ENCODE assay signal across 8 mouse cellular contexts in genomic region chr15:31530659-31531445, GRCm38 (mm10). TPM values are rescaled to one million over a fixed set of nuclear protein-coding genes. Genes with fewer than 3 reads are reported as not detected.
DNase-seq lines count a peak whose midpoint lies in the region; ATAC-seq lines count a peak whose summit lies in the region.

TSS of gene March6 (minus strand) at chr15:31531053.

- DNase-seq in adrenal gland, adult 8-10 months: peak; percentile 81
- peak; percentile 86 for DNase-seq in embryo, embryonic 11.5 days (ENCODE audit: low read depth, low spot score)
- peak; percentile 82 to 88 for DNase-seq in gastrocnemius, postnatal 4 days (ENCODE audit: low spot score in 2 of 2)
- DNase-seq in left cerebral cortex, postnatal 25 days (ENCODE audit: low spot score in 2 of 2): peak; percentile 93 to 94
- peak; percentile 94 for DNase-seq in mesoderm, embryonic 11.5 days (ENCODE audit: low read depth, low spot score)
- peak; percentile 93 for DNase-seq in right cerebral cortex, postnatal 25 days
- DNase-seq in urinary bladder, postnatal 36 days (ENCODE audit: low spot score in 2 of 2): peak; percentile 79 to 85

- peak within 1 kb of the TSS; percentile 77 for H3K4me2 ChIP-seq in intestine, embryonic 16.5 days (ENCODE audit: low read depth, low read length)

- peak within 1 kb of the TSS; percentile 95 for H3K27ac ChIP-seq in intestine, embryonic 16.5 days (ENCODE audit: low read length)

- H3K4me3 ChIP-seq in intestine, embryonic 16.5 days (ENCODE audit: low read length): peak within 1 kb of the TSS; percentile 91

- no peaks in the 10 kb centered on the region for H3K36me3 ChIP-seq in intestine, embryonic 16.5 days (ENCODE audit: control insufficient read depth, insufficient read depth, low read length)

- peaks cover 4% of the 10 kb centered on the region for H3K4me1 ChIP-seq in intestine, embryonic 16.5 days (ENCODE audit: control insufficient read depth, insufficient read depth, low read length)

- intact Hi-C loops in left cerebral cortex, postnatal 25 days (cut with DNase I): loop anchor here (2.0 kb wide), 1 partner anchor 56 kb away; no protein-coding TSS in a partner anchor

- under 1% methylated on average over 83 of the region's 132 CpGs for WGBS in intestine, embryonic 16.5 days

- H3K9ac ChIP-seq in intestine, embryonic 16.5 days (ENCODE audit: low read depth, low read length): peak within 1 kb of the TSS; percentile 96

- H3K9me3 ChIP-seq in intestine, embryonic 16.5 days (ENCODE audit: control insufficient read depth, low read length): no peaks in the 10 kb centered on the region

- no peaks in the 10 kb centered on the region for H3K27me3 ChIP-seq in intestine, embryonic 16.5 days (replicated peaks; ENCODE audit: control insufficient read depth, insufficient read depth, low read length)

- peak; percentile 92 for ATAC-seq in intestine, embryonic 16.5 days

RNA-seq across cellular contexts. Expression of gene March6, which starts in this region (rescaled TPM):
- 100 to 1,000 TPM; 143 to 180 (median 160) TPM for total RNA-seq in adrenal gland, adult 8-10 months (2022)
- 10 to 100 TPM; 57.8 to 61.0 TPM for total RNA-seq in gastrocnemius, postnatal 4 days (2021)
- 21.7 and 24.6 TPM in 2 replicates for polyA plus RNA-seq in intestine, embryonic 16.5 days (2015; fragmentation: Nextera tagmentation; extraction: Ambion mirVana)
- 100 to 1,000 TPM; 196 to 206 TPM for total RNA-seq in left cerebral cortex, postnatal 25 days (2021)

Comparison
In these comparisons a context has a peak if more than half of its experiments do, and no peak if none do; other contexts are left out.
1. Peak in every context shown above with its lines: DNase-seq, ATAC-seq, H3K4me3 ChIP-seq and H3K27ac ChIP-seq.